Mouse (Mus musculus) kidney, postnatal 0 days (tissue): ENCODE measurements around the gene Jkamp. TPM values are rescaled to one million over a fixed set of nuclear protein-coding genes. Genes with fewer than 3 reads are reported as not detected.

Source experiments
- ATAC-seq: fragments of 200-750 bp; cut with Nextera tagmentation; replicated peaks from 2 replicates; pipeline ENCODE4 v1.8.0; 2017; ENCODE audit warnings: low read depth, moderate number of reproducible peaks, moderate TSS enrichment, moderate library complexity; ENCODE audit not compliant: low FRiP score
- DNase-seq: peaks from one replicate; pipeline ENCODE4 v3.0.0-alpha.2; 2016; ENCODE audit warnings: low spot score
- H3K27ac ChIP-seq: fragments of 300-500 bp; sonication (generic); 2 replicates; pipeline ENCODE4 v1.5.1; 2014; ENCODE audit warnings: mild to moderate bottlenecking
- H3K27me3 ChIP-seq: fragments of 300-500 bp; sonication (generic); 2 replicates; pipeline ENCODE4 v1.6.1; 2014; ENCODE audit warnings: low read length, mixed read lengths; ENCODE audit not compliant: insufficient read depth
- H3K36me3 ChIP-seq: fragments of 300-500 bp; sonication (generic); 2 replicates; pipeline ENCODE4 v1.6.1; 2014; ENCODE audit warnings: low read length, mixed read lengths; ENCODE audit not compliant: insufficient read depth
- H3K4me1 ChIP-seq: fragments of 300-500 bp; sonication (generic); replicated peaks from 2 replicates; pipeline ENCODE4 v1.6.1; 2014; ENCODE audit warnings: antibody characterized with exemption, low read length, mixed read lengths; ENCODE audit not compliant: insufficient read depth
- H3K4me2 ChIP-seq: fragments of 300-500 bp; sonication (generic); 2 replicates; pipeline ENCODE4 v1.6.1; 2014; ENCODE audit warnings: mild to moderate bottlenecking, low read length, moderate library complexity, mixed read lengths
- H3K4me3 ChIP-seq: fragments of 300-500 bp; sonication (generic); replicated peaks from 2 replicates; pipeline ENCODE4 v1.5.1; 2014; ENCODE audit warnings: low read depth, low read length
- H3K9ac ChIP-seq: fragments of 300-500 bp; sonication (generic); 2 replicates; pipeline ENCODE4 v1.6.1; 2014; ENCODE audit warnings: low read depth, low read length
- H3K9me3 ChIP-seq: fragments of 300-500 bp; sonication (generic); replicated peaks from 2 replicates; pipeline ENCODE4 v1.6.1; 2016; ENCODE audit warnings: low read length, inconsistent platforms, mixed read lengths
- CTCF ChIP-seq: IDR thresholded peaks from 2 replicates; pipeline ENCODE4 v1.5.1; 2016; ENCODE audit warnings: antibody characterized with exemption, low read depth, mild to moderate bottlenecking, moderate library complexity
- WGBS: fragments of 180-500 bp; shearing (Covaris S2); extraction: QIAGEN DNeasy Blood & Tissue Kit; methylation state at CpG from one replicate; pipeline ENCODE4 v1.1.7; 2014; 5-methylcytosine and 5-hydroxymethylcytosine counted together
- polyA plus RNA-seq: library from polyadenylated mRNA; unstranded; fragments of >200 nt; fragmentation: Nextera tagmentation; extraction: Ambion mirVana; gene quantifications from 2 replicates; pipeline ENCODE4 v1.2.1, GENCODE M21; 2015

Gene Jkamp
- polyA plus RNA-seq, 1 experiment from 2014 or later: 67.6 TPM

GRCm38 (mm10) chr12:72084261-72085023 is 947 bp upstream of the Jkamp start:
- H3K4me2 ChIP-seq: peak overlapping the region; percentile 76
- WGBS: 4% methylated on average over 46 of the region's 46 CpGs
- H3K4me1 ChIP-seq: 0 out of 2 replicates have a peak, but pooled peaks cover 15% of the 10 kb centered on the region
- peak; percentile 67 for DNase-seq
- peak overlapping the region; percentile 65 for H3K4me3 ChIP-seq
- TF ChIP-seq CTCF: no peak
- ATAC-seq: peak; percentile 29
- H3K9ac ChIP-seq: peak overlapping the region; percentile 74
- H3K27ac ChIP-seq: peak overlapping the region; percentile 87
- no peaks in the 10 kb centered on the region for H3K36me3 ChIP-seq
- H3K9me3 ChIP-seq: no peaks in the 10 kb centered on the region
- no peaks in the 10 kb centered on the region for H3K27me3 ChIP-seq

GRCm38 (mm10) chr12:72085024-72085328 is 413 bp upstream of the Jkamp start:
- peak; percentile 26; the same call in 1 of the 2 replicates for ATAC-seq

GRCm38 (mm10) chr12:72086166-72086825 is 907 bp downstream of the Jkamp start:
- Histone ChIP-seq H3K9ac (peak overlapping the region; percentile 82), H3K27ac (peak overlapping the region; percentile 98), H3K36me3 (no peaks in the 10 kb centered on the region), H3K4me3 (peak overlapping the region; percentile 65), H3K9me3 (no peaks in the 10 kb centered on the region), H3K27me3 (no peaks in the 10 kb centered on the region), H3K4me2 (peak overlapping the region; percentile 63), H3K4me1 (0 out of 2 replicates have a peak, but pooled peaks cover 15% of the 10 kb centered on the region)
- no peak for ATAC-seq
- no peak for DNase-seq
- WGBS: 1% methylated on average over 18 of the region's 18 CpGs
- TF ChIP-seq CTCF: no peak

More at GRCm38 (mm10) chr12:72085024-72085328, 413 bp upstream of the Jkamp start:
- Histone ChIP-seq H3K9me3 (no peaks in the 10 kb centered on the region), H3K36me3 (no peaks in the 10 kb centered on the region), H3K4me1 (0 out of 2 replicates have a peak, but pooled peaks cover 15% of the 10 kb centered on the region), H3K27me3 (no peaks in the 10 kb centered on the region), H3K27ac (peak overlapping the region; percentile 87), H3K4me3 (peak overlapping the region; percentile 65), H3K4me2 (peak overlapping the region; percentile 76), H3K9ac (peak overlapping the region; percentile 74)
- no peak for DNase-seq
- TF ChIP-seq CTCF: no peak
- WGBS: under 1% methylated on average over 31 of the region's 31 CpGs

- H3K4me3 ChIP-seq: no peak overlapping the region
- H3K27ac ChIP-seq: no peak overlapping the region
- WGBS: 88% methylated on average over 4 of the region's 4 CpGs
Observed at GRCm38 (mm10) chr12:72089802-72090201, 4.4 kb downstream of the Jkamp start.

GRCm38 (mm10) chr12:72096966-72097365 is 11.6 kb downstream of the Jkamp start:
- H3K27me3 ChIP-seq: no peaks in the 10 kb centered on the region
- DNase-seq: no peak

More at GRCm38 (mm10) chr12:72089802-72090201, 4.4 kb downstream of the Jkamp start:
- TF ChIP-seq CTCF: no peak
- H3K4me1 ChIP-seq: 0 out of 2 replicates have a peak, but pooled peaks cover 3% of the 10 kb centered on the region
- H3K9ac ChIP-seq: no peak overlapping the region
- peaks cover 22% of the 10 kb centered on the region for H3K36me3 ChIP-seq
- no peaks in the 10 kb centered on the region for H3K27me3 ChIP-seq
- no peak for DNase-seq
- no peak overlapping the region for H3K4me2 ChIP-seq
- no peak for ATAC-seq
- H3K9me3 ChIP-seq: no peaks in the 10 kb centered on the region

GRCm38 (mm10) chr12:72102776-72103175 is 17.4 kb downstream of the Jkamp start:
- Histone ChIP-seq H3K4me2 (no peak overlapping the region), H3K27ac (no peak overlapping the region), H3K9me3 (no peaks in the 10 kb centered on the region), H3K9ac (no peak overlapping the region), H3K27me3 (no peaks in the 10 kb centered on the region), H3K4me3 (no peak overlapping the region), H3K36me3 (peaks cover 7% of the 10 kb centered on the region; the same call in 1 of the 2 replicates), H3K4me1 (no peaks in the 10 kb centered on the region)
- DNase-seq: no peak
- no peak for TF ChIP-seq CTCF
- WGBS: 83% methylated on average over 6 of the region's 6 CpGs
- ATAC-seq: no peak

More at GRCm38 (mm10) chr12:72096966-72097365, 11.6 kb downstream of the Jkamp start:
- Histone ChIP-seq H3K4me2 (no peak overlapping the region), H3K4me1 (no peaks in the 10 kb centered on the region), H3K36me3 (peaks cover 47% of the 10 kb centered on the region), H3K27ac (no peak overlapping the region), H3K4me3 (no peak overlapping the region), H3K9me3 (no peaks in the 10 kb centered on the region), H3K9ac (no peak overlapping the region)
- no peak for ATAC-seq
- TF ChIP-seq CTCF: no peak
- WGBS: 96% methylated on average over 8 of the region's 8 CpGs
